Mouse (Mus musculus) G1E (cell line): ENCODE data around the gene Cyfip1. TPM values are rescaled to one million over a fixed set of nuclear protein-coding genes. Genes with fewer than 3 reads are reported as not detected.

Experiments
- ATAC-seq: 2 replicates; pipeline ENCODE4 v1.8.0; 2016; ENCODE audit warnings: mild to moderate bottlenecking; ENCODE audit not compliant: insufficient number of reproducible peaks, poor library complexity, low FRiP score, severe bottlenecking; ENCODE audit errors: extremely low read depth
- DNase-seq: peaks from one replicate; pipeline ENCODE4 v3.0.0; 2012; ENCODE audit warnings: low spot score
- H3K27me3 ChIP-seq: 2 replicates; pipeline ENCODE4 v1.6.1; 2012; ENCODE audit warnings: mild to moderate bottlenecking, low read length, inconsistent platforms; ENCODE audit not compliant: insufficient read depth
- H3K36me3 ChIP-seq: replicated peaks from 2 replicates; pipeline ENCODE3; 2012; ENCODE audit warnings: mild to moderate bottlenecking, inconsistent platforms
- H3K4me1 ChIP-seq: 2 replicates; pipeline ENCODE4 v1.6.1; 2012; ENCODE audit warnings: low read depth, low read length, inconsistent platforms, mixed read lengths; ENCODE audit not compliant: insufficient read depth
- H3K4me3 ChIP-seq: 2 replicates; pipeline ENCODE4 v1.5.1; 2012; ENCODE audit warnings: low read depth, mild to moderate bottlenecking, inconsistent platforms, low read length, moderate library complexity, mixed read lengths
- H3K9me3 ChIP-seq: replicated peaks from 2 replicates; pipeline ENCODE4 v1.6.1; 2012; ENCODE audit warnings: inconsistent platforms
- CTCF ChIP-seq: IDR thresholded peaks from 2 replicates; pipeline ENCODE4 v1.5.1; 2012; ENCODE audit warnings: low read depth, low read length, inconsistent platforms, mixed read lengths
- GATA1 ChIP-seq: IDR thresholded peaks from 2 replicates; pipeline ENCODE4 v1.6.1; 2012; ENCODE audit warnings: borderline replicate concordance, low read length, inconsistent platforms, mixed read lengths
- GATA2 ChIP-seq: IDR thresholded peaks from 2 replicates; pipeline ENCODE4 v1.6.1; 2012; ENCODE audit warnings: low read depth, low read length, inconsistent platforms, borderline replicate concordance
- POLR2AphosphoS5 ChIP-seq: IDR thresholded peaks from 2 replicates; pipeline ENCODE4 v1.6.1; 2012; ENCODE audit warnings: low read depth, low read length, inconsistent platforms; ENCODE audit not compliant: insufficient replicate concordance
- TAL1 ChIP-seq: conservative IDR thresholded peaks from 2 replicates; pipeline ENCODE4 v1.6.1; 2012; ENCODE audit warnings: low read depth, low read length, inconsistent platforms, mixed read lengths
- polyA plus RNA-seq: library from polyadenylated mRNA; stranded (reverse); fragments of >175 nt; gene quantifications from 2 replicates; pipeline ENCODE4 v1.2.3, GENCODE M21; 2012
- total RNA-seq, 2 experiments: library from RNA; stranded (forward) in 1 of 2; stranded (reverse) in 1 of 2; fragments of 200-1000 nt in 1 of 2; fragments of >200 nt in 1 of 2; fragmentation: Nextera tagmentation in 1 of 2; gene quantifications; 2 replicates each; pipeline ENCODE4 v1.2.3; 2014 to 2017

Cyfip1 gene
- total and polyA plus RNA-seq, 3 experiments = 39.0 to 70.8 (median 60.7) TPM

GRCm38 (mm10) chr7:55852787-55853186 is 11.2 kb downstream of the Cyfip1 start:
- Histone ChIP-seq H3K9me3 (no peaks in the 10 kb centered on the region), H3K4me3 (no peak overlapping the region), H3K27me3 (no peaks in the 10 kb centered on the region), H3K36me3 (peaks cover 35% of the 10 kb centered on the region), H3K4me1 (peaks cover 4% of the 10 kb centered on the region; the same call in 1 of the 2 replicates)
- no peak for TF ChIP-seq GATA1
- TF ChIP-seq GATA2 = no peak
- TF ChIP-seq POLR2AphosphoS5 = no peak
- TF ChIP-seq CTCF = no peak
- no peak for TF ChIP-seq TAL1
- DNase-seq (no peak), ATAC-seq (no peak)

- H3K4me3 ChIP-seq = no peak overlapping the region
- H3K36me3 ChIP-seq = peaks cover 22% of the 10 kb centered on the region
- H3K4me1 ChIP-seq = peaks cover 9% of the 10 kb centered on the region
- no peak for TF ChIP-seq TAL1
- TF ChIP-seq GATA2 = no peak
- no peak for TF ChIP-seq GATA1
- no peak for TF ChIP-seq POLR2AphosphoS5
- TF ChIP-seq CTCF = no peak
- H3K27me3 ChIP-seq = no peaks in the 10 kb centered on the region
- no peak for DNase-seq
- H3K9me3 ChIP-seq = no peaks in the 10 kb centered on the region
- ATAC-seq = no peak
These were observed 14.1 kb downstream of the Cyfip1 start for GRCm38 (mm10) chr7:55855597-55855996.

DNA sequence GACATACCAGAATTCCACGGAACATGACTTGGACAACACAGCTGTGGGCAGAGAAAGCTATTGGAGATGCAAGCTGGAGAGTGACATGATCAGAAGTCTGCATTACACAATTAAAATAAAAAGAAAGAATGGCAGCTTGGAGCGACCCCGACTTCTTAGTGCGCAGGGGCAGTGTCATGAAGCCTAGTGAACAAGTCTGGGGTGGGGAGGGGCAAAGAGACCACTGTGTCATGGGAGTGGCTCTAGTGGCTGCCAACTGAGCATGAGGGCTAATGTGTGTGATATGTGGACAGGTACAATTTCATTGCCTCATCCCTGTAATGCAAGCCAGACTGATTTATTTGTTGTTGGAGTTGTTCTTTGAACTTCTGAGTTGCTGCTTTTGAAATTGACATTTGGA is 15.2 kb downstream of the Cyfip1 start:
- Histone ChIP-seq H3K9me3 (no peaks in the 10 kb centered on the region), H3K4me3 (no peak overlapping the region), H3K4me1 (peaks cover 9% of the 10 kb centered on the region)

GRCm38 (mm10) chr7:55857729-55858128 is 16.2 kb downstream of the Cyfip1 start:
- Histone ChIP-seq H3K4me3 (no peak overlapping the region), H3K36me3 (peaks cover 12% of the 10 kb centered on the region), H3K4me1 (peaks cover 9% of the 10 kb centered on the region), H3K27me3 (no peaks in the 10 kb centered on the region), H3K9me3 (no peaks in the 10 kb centered on the region)
- no peak for TF ChIP-seq GATA1
- TF ChIP-seq TAL1 = no peak
- no peak for TF ChIP-seq POLR2AphosphoS5
- TF ChIP-seq GATA2 = no peak
- no peak for TF ChIP-seq CTCF
- no peak for DNase-seq
- ATAC-seq = no peak

More for the DNA sequence above, 15.2 kb downstream of the Cyfip1 start:
- Histone ChIP-seq H3K27me3 (no peaks in the 10 kb centered on the region), H3K36me3 (peaks cover 15% of the 10 kb centered on the region)
- no peak for DNase-seq
- TF ChIP-seq GATA1 = no peak
- TF ChIP-seq CTCF = no peak
- TF ChIP-seq POLR2AphosphoS5 = no peak
- no peak for TF ChIP-seq GATA2
- TF ChIP-seq TAL1 = no peak
- no peak for ATAC-seq

DNA sequence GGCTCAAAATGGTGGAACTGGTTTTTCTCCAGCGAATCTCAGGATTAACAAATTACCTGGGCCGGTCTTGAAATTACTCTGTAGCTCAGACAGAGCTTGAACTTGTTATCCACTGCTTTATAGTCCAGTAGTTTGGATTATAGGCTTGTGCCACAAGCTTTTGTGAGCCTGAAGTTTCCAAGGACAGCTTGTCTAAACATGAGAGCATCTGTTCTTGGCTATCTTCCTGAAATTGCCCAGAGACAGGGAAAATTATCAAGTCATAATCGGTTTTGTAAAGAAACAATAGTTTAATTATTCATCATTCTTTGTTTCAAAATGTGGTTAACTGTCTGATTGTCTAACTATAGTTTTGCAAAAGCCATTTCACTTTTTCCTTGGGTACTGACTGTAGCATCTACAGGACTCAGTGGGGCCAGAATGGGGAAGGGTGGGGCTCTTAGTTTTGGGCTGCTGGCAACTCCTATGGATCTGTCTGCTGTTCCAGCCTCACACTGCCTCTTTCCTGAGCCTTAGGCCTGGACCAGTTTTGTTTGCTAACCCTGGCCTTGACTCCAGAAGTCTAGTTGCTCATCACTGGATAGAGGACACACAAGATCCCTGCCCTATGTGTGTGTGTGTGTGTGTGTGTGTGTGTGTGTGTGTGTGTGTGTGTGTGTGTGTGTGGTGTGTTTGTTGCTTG is 17.4 kb downstream of the Cyfip1 start:
- no peak overlapping the region for H3K4me3 ChIP-seq
- H3K36me3 ChIP-seq = peaks cover 18% of the 10 kb centered on the region
- H3K27me3 ChIP-seq = no peaks in the 10 kb centered on the region
- TF ChIP-seq CTCF (no peak), TAL1 (no peak), GATA1 (no peak), GATA2 (no peak), POLR2AphosphoS5 (no peak)
- peaks cover 9% of the 10 kb centered on the region for H3K4me1 ChIP-seq
- no peaks in the 10 kb centered on the region for H3K9me3 ChIP-seq
- ATAC-seq (no peak), DNase-seq (no peak)

DNA sequence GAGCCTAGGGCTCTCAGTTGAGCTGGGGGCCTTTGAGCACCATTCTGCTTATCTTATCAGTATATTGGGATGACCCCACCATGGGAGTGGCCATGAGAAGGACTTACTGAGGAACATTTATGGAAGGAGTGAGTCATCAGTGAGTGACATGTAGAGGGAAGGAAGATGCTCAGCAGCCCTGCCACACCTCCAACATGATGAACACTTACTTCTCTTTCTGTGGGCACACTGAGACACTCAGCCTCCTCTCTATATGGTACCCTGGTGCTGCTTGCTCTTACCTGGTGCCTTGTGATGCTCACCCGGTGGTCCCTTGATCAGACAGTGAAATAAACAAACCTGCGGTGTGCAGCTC is 17.9 kb downstream of the Cyfip1 start:
- no peak overlapping the region for H3K4me3 ChIP-seq
- no peak for ATAC-seq
- no peak for TF ChIP-seq CTCF
- TF ChIP-seq GATA2 = no peak
- no peak for TF ChIP-seq GATA1
- TF ChIP-seq POLR2AphosphoS5 = no peak
- no peak for TF ChIP-seq TAL1
- no peaks in the 10 kb centered on the region for H3K9me3 ChIP-seq
- peaks cover 9% of the 10 kb centered on the region for H3K4me1 ChIP-seq
- DNase-seq = no peak
- peaks cover 17% of the 10 kb centered on the region for H3K36me3 ChIP-seq
- no peaks in the 10 kb centered on the region for H3K27me3 ChIP-seq

DNA sequence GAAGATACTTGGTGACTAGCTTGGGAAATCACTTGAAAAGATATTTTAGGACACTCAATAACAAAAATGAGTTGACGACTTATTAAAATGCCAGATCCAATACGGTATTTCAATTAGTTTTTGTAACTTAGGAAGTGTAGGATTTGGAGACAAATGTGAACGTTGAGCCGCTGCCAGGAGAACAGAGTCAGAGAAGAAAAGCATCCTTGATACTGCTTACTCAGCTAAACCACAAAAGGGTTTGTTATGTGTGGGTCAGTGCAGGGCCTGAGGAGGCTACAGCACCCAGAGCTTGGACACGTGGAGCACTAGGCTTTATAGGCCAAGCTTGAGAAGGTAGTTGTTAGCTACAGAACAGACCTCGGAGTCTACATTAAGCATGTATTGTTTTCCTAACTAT is 18.4 kb downstream of the Cyfip1 start:
- Histone ChIP-seq H3K9me3 (no peaks in the 10 kb centered on the region), H3K27me3 (no peaks in the 10 kb centered on the region), H3K36me3 (peaks cover 17% of the 10 kb centered on the region), H3K4me1 (peaks cover 9% of the 10 kb centered on the region), H3K4me3 (no peak overlapping the region)
- ATAC-seq = no peak
- DNase-seq = no peak
- TF ChIP-seq TAL1 (no peak), GATA1 (no peak), GATA2 (no peak), CTCF (no peak), POLR2AphosphoS5 (no peak)
